Mouse (Mus musculus): ENCODE measurements around the gene Pitpnm1. TPM values are rescaled to one million over a fixed set of nuclear protein-coding genes. Genes with fewer than 3 reads are reported as not detected.

Pitpnm1 gene
- polyA plus RNA-seq, 1 experiment from 2014 or later, result 13.1 TPM

GRCm38 (mm10) chr19:4088146-4088545 lies 11.7 kb upstream of the Pitpnm1 start:
- Histone ChIP-seq H3K4me1 (ENCODE audit: control insufficient read depth, insufficient read depth, low read length) (no peaks in the 10 kb centered on the region), H3K9ac (ENCODE audit: low read length) (no peak overlapping the region), H3K4me3 (ENCODE audit: low read depth, low read length) (no peak overlapping the region), H3K36me3 (ENCODE audit: control insufficient read depth, insufficient read depth, low read length) (no peaks in the 10 kb centered on the region), H3K27me3 (ENCODE audit: control insufficient read depth, insufficient read depth, low read length) (no peaks in the 10 kb centered on the region), H3K27ac (ENCODE audit: low read depth, low read length) (no peak overlapping the region), H3K9me3 (ENCODE audit: control insufficient read depth, low read length) (no peaks in the 10 kb centered on the region), H3K4me2 (ENCODE audit: low read depth) (no peak overlapping the region)
- WGBS, result 59% methylated on average over 5 of the region's 5 CpGs
- ATAC-seq (ENCODE audit: insufficient read depth, low FRiP score, low TSS enrichment) (no peak), DNase-seq (ENCODE audit: low spot score) (no peak)

GRCm38 (mm10) chr19:4089128-4089527 lies 10.7 kb upstream of the Pitpnm1 start:
- no peak for ATAC-seq (ENCODE audit: insufficient read depth, low FRiP score, low TSS enrichment)
- 82% methylated on average over 6 of the region's 6 CpGs for WGBS
- H3K9ac ChIP-seq (ENCODE audit: low read length), result no peak overlapping the region
- no peaks in the 10 kb centered on the region for H3K4me1 ChIP-seq (ENCODE audit: control insufficient read depth, insufficient read depth, low read length)
- no peak overlapping the region for H3K27ac ChIP-seq (ENCODE audit: low read depth, low read length)
- no peaks in the 10 kb centered on the region for H3K27me3 ChIP-seq (ENCODE audit: control insufficient read depth, insufficient read depth, low read length)
- no peak for DNase-seq (ENCODE audit: low spot score)
- H3K4me2 ChIP-seq (ENCODE audit: low read depth), result no peak overlapping the region
- no peaks in the 10 kb centered on the region for H3K9me3 ChIP-seq (ENCODE audit: control insufficient read depth, low read length)
- H3K36me3 ChIP-seq (ENCODE audit: control insufficient read depth, insufficient read depth, low read length), result no peaks in the 10 kb centered on the region
- H3K4me3 ChIP-seq (ENCODE audit: low read depth, low read length), result no peak overlapping the region

GRCm38 (mm10) chr19:4090446-4090845 lies 9.4 kb upstream of the Pitpnm1 start:
- no peak overlapping the region for H3K4me2 ChIP-seq (ENCODE audit: low read depth)
- no peak overlapping the region for H3K4me3 ChIP-seq (ENCODE audit: low read depth, low read length)
- no peaks in the 10 kb centered on the region for H3K36me3 ChIP-seq (ENCODE audit: control insufficient read depth, insufficient read depth, low read length)
- ATAC-seq (ENCODE audit: insufficient read depth, low FRiP score, low TSS enrichment), result no peak
- no peaks in the 10 kb centered on the region for H3K9me3 ChIP-seq (ENCODE audit: control insufficient read depth, low read length)
- H3K27me3 ChIP-seq (ENCODE audit: control insufficient read depth, insufficient read depth, low read length), result no peaks in the 10 kb centered on the region
- H3K4me1 ChIP-seq (ENCODE audit: control insufficient read depth, insufficient read depth, low read length), result no peaks in the 10 kb centered on the region
- no peak for DNase-seq (ENCODE audit: low spot score)
- WGBS, result 81% methylated on average over 3 of the region's 3 CpGs
- H3K27ac ChIP-seq (ENCODE audit: low read depth, low read length), result no peak overlapping the region
- H3K9ac ChIP-seq (ENCODE audit: low read length), result no peak overlapping the region

DNA sequence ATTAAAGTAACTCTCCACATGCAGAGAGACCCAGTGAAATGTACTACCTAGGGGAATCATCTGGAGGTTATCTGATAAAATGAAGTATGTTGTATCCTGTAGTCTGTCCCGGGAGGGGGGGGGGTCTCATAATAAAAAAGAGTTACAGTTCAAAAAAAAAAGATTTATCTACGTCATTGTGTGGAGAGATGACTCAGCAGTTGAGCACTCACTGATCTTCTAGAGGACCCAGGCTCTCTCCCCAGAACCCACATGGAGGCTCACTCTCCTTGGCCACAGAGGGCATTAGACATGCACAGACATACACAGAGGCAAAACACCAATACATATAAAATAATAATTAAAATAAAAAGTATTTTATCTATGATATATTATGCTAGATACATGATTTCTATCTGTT lies 8.4 kb upstream of the Pitpnm1 start:
- Histone ChIP-seq H3K27me3 (ENCODE audit: control insufficient read depth, insufficient read depth, low read length) (no peaks in the 10 kb centered on the region), H3K4me1 (ENCODE audit: control insufficient read depth, insufficient read depth, low read length) (no peaks in the 10 kb centered on the region; the same call in 1 of the 2 replicates), H3K9ac (ENCODE audit: low read length) (no peak overlapping the region), H3K36me3 (ENCODE audit: control insufficient read depth, insufficient read depth, low read length) (no peaks in the 10 kb centered on the region), H3K4me3 (ENCODE audit: low read depth, low read length) (no peak overlapping the region), H3K27ac (ENCODE audit: low read depth, low read length) (no peak overlapping the region), H3K4me2 (ENCODE audit: low read depth) (no peak overlapping the region), H3K9me3 (ENCODE audit: control insufficient read depth, low read length) (no peaks in the 10 kb centered on the region)
- DNase-seq (ENCODE audit: low spot score) (no peak), ATAC-seq (ENCODE audit: insufficient read depth, low FRiP score, low TSS enrichment) (no peak)
- WGBS, result 68% methylated on average over 2 of the region's 2 CpGs

- 75% methylated on average over 3 of the region's 3 CpGs for WGBS
- no peak overlapping the region for H3K4me2 ChIP-seq (ENCODE audit: low read depth)
Observed at GRCm38 (mm10) chr19:4092750-4093149, 7.0 kb upstream of the Pitpnm1 start.

DNA sequence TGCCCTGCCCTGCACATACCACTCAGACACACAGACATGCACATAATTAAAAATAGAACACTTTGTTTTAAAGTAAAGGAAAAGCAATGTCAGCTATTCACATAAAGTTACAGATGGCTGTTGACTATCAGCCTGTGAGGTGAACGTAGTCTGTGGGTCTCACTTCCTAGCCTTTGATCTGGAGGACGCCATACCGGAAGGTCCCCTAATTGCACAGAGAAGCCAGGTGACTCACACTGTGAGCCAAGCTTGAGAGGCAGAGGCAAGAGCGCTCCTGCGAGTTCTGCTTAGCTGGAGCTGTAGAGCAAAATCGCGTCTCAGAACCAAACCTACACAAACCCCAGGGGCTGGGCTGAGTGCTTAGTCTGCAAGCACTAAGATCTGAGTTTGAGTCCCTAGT lies 6.0 kb upstream of the Pitpnm1 start:
- ATAC-seq (ENCODE audit: insufficient read depth, low FRiP score, low TSS enrichment) (no peak), DNase-seq (ENCODE audit: low spot score) (no peak)
- H3K9ac ChIP-seq (ENCODE audit: low read length), result no peak overlapping the region
- no peaks in the 10 kb centered on the region for H3K9me3 ChIP-seq (ENCODE audit: control insufficient read depth, low read length)
- no peaks in the 10 kb centered on the region for H3K36me3 ChIP-seq (ENCODE audit: control insufficient read depth, insufficient read depth, low read length)
- no peaks in the 10 kb centered on the region for H3K27me3 ChIP-seq (ENCODE audit: control insufficient read depth, insufficient read depth, low read length)
- no peak overlapping the region for H3K4me2 ChIP-seq (ENCODE audit: low read depth)
- WGBS, result 86% methylated on average over 7 of the region's 7 CpGs
- no peak overlapping the region for H3K4me3 ChIP-seq (ENCODE audit: low read depth, low read length)
- H3K4me1 ChIP-seq (ENCODE audit: control insufficient read depth, insufficient read depth, low read length), result peaks cover 7% of the 10 kb centered on the region
- H3K27ac ChIP-seq (ENCODE audit: low read depth, low read length), result no peak overlapping the region

More at GRCm38 (mm10) chr19:4092750-4093149, 7.0 kb upstream of the Pitpnm1 start:
- H3K27me3 ChIP-seq (ENCODE audit: control insufficient read depth, insufficient read depth, low read length), result no peaks in the 10 kb centered on the region
- DNase-seq (ENCODE audit: low spot score) (no peak), ATAC-seq (ENCODE audit: insufficient read depth, low FRiP score, low TSS enrichment) (no peak)
- no peaks in the 10 kb centered on the region for H3K36me3 ChIP-seq (ENCODE audit: control insufficient read depth, insufficient read depth, low read length)
- H3K27ac ChIP-seq (ENCODE audit: low read depth, low read length), result no peak overlapping the region
- peaks cover 4% of the 10 kb centered on the region for H3K4me1 ChIP-seq (ENCODE audit: control insufficient read depth, insufficient read depth, low read length)
- no peaks in the 10 kb centered on the region for H3K9me3 ChIP-seq (ENCODE audit: control insufficient read depth, low read length)
- H3K9ac ChIP-seq (ENCODE audit: low read length), result no peak overlapping the region
- H3K4me3 ChIP-seq (ENCODE audit: low read depth, low read length), result no peak overlapping the region

DNA sequence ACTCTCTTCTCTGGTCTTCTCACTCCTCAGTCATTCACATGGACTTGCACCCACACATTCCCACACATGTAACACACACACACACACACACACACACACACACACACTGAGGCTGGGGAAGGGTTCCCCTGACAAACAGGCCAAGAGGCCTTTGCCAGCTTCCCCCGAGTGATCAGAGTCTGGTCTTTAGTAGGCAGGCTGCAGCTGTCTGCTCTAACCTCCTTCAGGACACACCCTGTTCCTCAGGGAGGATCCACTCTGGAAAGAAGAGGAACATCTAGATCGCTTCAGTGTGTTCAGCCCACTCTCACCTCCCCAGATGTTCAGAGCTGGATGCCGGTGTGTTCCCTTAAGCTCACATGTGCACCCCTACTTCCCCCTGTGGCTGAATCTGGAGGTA lies 5.5 kb upstream of the Pitpnm1 start:
- WGBS, result 77% methylated on average over 3 of the region's 3 CpGs
- Histone ChIP-seq H3K9me3 (ENCODE audit: control insufficient read depth, low read length) (no peaks in the 10 kb centered on the region), H3K27me3 (ENCODE audit: control insufficient read depth, insufficient read depth, low read length) (no peaks in the 10 kb centered on the region), H3K9ac (ENCODE audit: low read length) (no peak overlapping the region), H3K4me2 (ENCODE audit: low read depth) (no peak overlapping the region), H3K4me1 (ENCODE audit: control insufficient read depth, insufficient read depth, low read length) (peaks cover 8% of the 10 kb centered on the region), H3K4me3 (ENCODE audit: low read depth, low read length) (no peak overlapping the region), H3K36me3 (ENCODE audit: control insufficient read depth, insufficient read depth, low read length) (no peaks in the 10 kb centered on the region), H3K27ac (ENCODE audit: low read depth, low read length) (no peak overlapping the region)
- ATAC-seq (ENCODE audit: insufficient read depth, low FRiP score, low TSS enrichment) (no peak), DNase-seq (ENCODE audit: low spot score) (no peak)

- Histone ChIP-seq H3K4me2 (ENCODE audit: low read depth) (no peak overlapping the region), H3K36me3 (ENCODE audit: control insufficient read depth, insufficient read depth, low read length) (no peaks in the 10 kb centered on the region), H3K4me3 (ENCODE audit: low read depth, low read length) (no peak overlapping the region), H3K9ac (ENCODE audit: low read length) (no peak overlapping the region), H3K27ac (ENCODE audit: low read depth, low read length) (no peak overlapping the region), H3K27me3 (ENCODE audit: control insufficient read depth, insufficient read depth, low read length) (peaks cover 3% of the 10 kb centered on the region), H3K4me1 (ENCODE audit: control insufficient read depth, insufficient read depth, low read length) (peaks cover 10% of the 10 kb centered on the region), H3K9me3 (ENCODE audit: control insufficient read depth, low read length) (no peaks in the 10 kb centered on the region)
- DNase-seq (ENCODE audit: low spot score), result no peak
- ATAC-seq (ENCODE audit: insufficient read depth, low FRiP score, low TSS enrichment), result no peak
- 83% methylated on average over 5 of the region's 5 CpGs for WGBS
Observed at GRCm38 (mm10) chr19:4094774-4095303, 5.0 kb upstream of the Pitpnm1 start.

- H3K27ac ChIP-seq (ENCODE audit: low read depth, low read length), result no peak overlapping the region
- H3K36me3 ChIP-seq (ENCODE audit: control insufficient read depth, insufficient read depth, low read length), result no peaks in the 10 kb centered on the region
- 66% methylated on average over 3 of the region's 3 CpGs for WGBS
- peaks cover 12% of the 10 kb centered on the region for H3K27me3 ChIP-seq (ENCODE audit: control insufficient read depth, insufficient read depth, low read length)
- ATAC-seq (ENCODE audit: insufficient read depth, low FRiP score, low TSS enrichment) (no peak), DNase-seq (ENCODE audit: low spot score) (no peak)
- peaks cover 10% of the 10 kb centered on the region for H3K4me1 ChIP-seq (ENCODE audit: control insufficient read depth, insufficient read depth, low read length)
- no peak overlapping the region for H3K4me3 ChIP-seq (ENCODE audit: low read depth, low read length)
- H3K9me3 ChIP-seq (ENCODE audit: control insufficient read depth, low read length), result no peaks in the 10 kb centered on the region
- H3K4me2 ChIP-seq (ENCODE audit: low read depth), result no peak overlapping the region; the same call in 1 of the 2 replicates
- H3K9ac ChIP-seq (ENCODE audit: low read length), result no peak overlapping the region
Observed at GRCm38 (mm10) chr19:4095802-4096201, 4.0 kb upstream of the Pitpnm1 start.
